Mouse (Mus musculus) neural tube, embryonic 12.5 days (tissue): ENCODE data around the gene Tmem116. TPM values are rescaled to one million over a fixed set of nuclear protein-coding genes. Genes with fewer than 3 reads are reported as not detected.
A peak's percentile ranks its signal among the peaks of the same experiment; 100 is the strongest.
"Not testable (repeated sequence)": the region's sequence is repeated elsewhere in the genome, so short reads cannot be mapped to it uniquely, and the experiment has no call there.

Experiments
- ATAC-seq: fragments of 200-750 bp; cut with Nextera tagmentation; 2 replicates; pipeline ENCODE4 v1.8.0; 2017; ENCODE audit warnings: low read depth, mild to moderate bottlenecking, moderate TSS enrichment, moderate library complexity; ENCODE audit not compliant: low FRiP score
- H3K27ac ChIP-seq: fragments of 300-500 bp; sonication (generic); 2 replicates; pipeline ENCODE4 v1.5.1; 2016
- H3K27me3 ChIP-seq: fragments of 300-500 bp; sonication (generic); replicated peaks from 2 replicates; pipeline ENCODE4 v1.6.1; 2016; ENCODE audit warnings: mild to moderate bottlenecking
- H3K36me3 ChIP-seq: fragments of 300-500 bp; sonication (generic); 2 replicates; pipeline ENCODE4 v1.6.1; 2016; ENCODE audit warnings: mild to moderate bottlenecking
- H3K4me1 ChIP-seq: fragments of 300-500 bp; sonication (generic); 2 replicates; pipeline ENCODE4 v1.6.1; 2016
- H3K4me2 ChIP-seq: fragments of 300-500 bp; sonication (generic); replicated peaks from 2 replicates; pipeline ENCODE4 v1.6.1; 2016; ENCODE audit warnings: mild to moderate bottlenecking
- H3K4me3 ChIP-seq: fragments of 300-500 bp; sonication (generic); 2 replicates; pipeline ENCODE4 v1.5.1; 2016
- H3K9ac ChIP-seq: fragments of 300-500 bp; sonication (generic); 2 replicates; pipeline ENCODE4 v1.6.1; 2016; ENCODE audit warnings: mild to moderate bottlenecking
- H3K9me3 ChIP-seq: fragments of 300-500 bp; sonication (generic); 2 replicates; pipeline ENCODE4 v1.6.1; 2016; ENCODE audit warnings: mild to moderate bottlenecking
- WGBS: fragments of 180-500 bp; shearing (Covaris S2); methylation state at CpG from one replicate; pipeline ENCODE4 v1.1.7; 2016; 5-methylcytosine and 5-hydroxymethylcytosine counted together
- polyA plus RNA-seq: library from polyadenylated mRNA; unstranded; fragments of >200 nt; fragmentation: Nextera tagmentation; extraction: Ambion mirVana; gene quantifications from 2 replicates; pipeline ENCODE4 v1.2.1, GENCODE M21; 2016

Gene Tmem116
- polyA plus RNA-seq, 1 experiment from 2014 or later: 1.7 TPM

DNA sequence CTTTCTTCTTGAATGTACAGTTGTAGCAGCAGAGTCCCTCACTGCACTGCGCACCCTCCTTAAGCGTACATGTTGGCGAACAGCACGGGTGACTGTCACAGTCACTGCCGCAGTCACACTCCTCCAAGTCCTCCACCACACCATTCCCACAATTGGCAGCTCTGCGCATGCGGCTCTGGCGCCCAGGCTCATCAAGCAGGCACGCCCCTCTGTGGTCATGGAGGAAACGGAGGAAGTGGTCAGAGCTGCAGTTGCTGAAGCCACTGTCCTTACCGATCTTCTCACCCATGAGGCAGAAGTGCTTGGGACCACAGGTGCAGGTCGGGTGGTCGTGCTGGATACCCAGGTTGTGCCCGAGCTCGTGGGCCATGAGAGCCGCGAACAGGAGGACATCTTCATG is 68.1 kb downstream of the Tmem116 start:
- not testable (repeated sequence) for H3K27ac ChIP-seq, H3K27me3 ChIP-seq, H3K9ac ChIP-seq, H3K4me1 ChIP-seq, ATAC-seq, H3K4me2 ChIP-seq, H3K9me3 ChIP-seq, H3K4me3 ChIP-seq
- WGBS: 94% methylated on average over 11 of the region's 17 CpGs
- peaks cover 47% of the 10 kb centered on the region for H3K36me3 ChIP-seq

GRCm38 (mm10) chr5:121525774-121526450 is 74.2 kb downstream of the Tmem116 start:
- H3K9me3 ChIP-seq: no peaks in the 10 kb centered on the region
- peaks cover 81% of the 10 kb centered on the region for H3K36me3 ChIP-seq
- ATAC-seq: no peak
- H3K4me1 ChIP-seq: no peaks in the 10 kb centered on the region
- no peak overlapping the region for H3K27ac ChIP-seq
- 93% methylated on average over 14 of the region's 14 CpGs for WGBS
- no peaks in the 10 kb centered on the region for H3K27me3 ChIP-seq
- no peak overlapping the region for H3K4me2 ChIP-seq
- H3K9ac ChIP-seq: no peak overlapping the region
- H3K4me3 ChIP-seq: no peak overlapping the region

DNA sequence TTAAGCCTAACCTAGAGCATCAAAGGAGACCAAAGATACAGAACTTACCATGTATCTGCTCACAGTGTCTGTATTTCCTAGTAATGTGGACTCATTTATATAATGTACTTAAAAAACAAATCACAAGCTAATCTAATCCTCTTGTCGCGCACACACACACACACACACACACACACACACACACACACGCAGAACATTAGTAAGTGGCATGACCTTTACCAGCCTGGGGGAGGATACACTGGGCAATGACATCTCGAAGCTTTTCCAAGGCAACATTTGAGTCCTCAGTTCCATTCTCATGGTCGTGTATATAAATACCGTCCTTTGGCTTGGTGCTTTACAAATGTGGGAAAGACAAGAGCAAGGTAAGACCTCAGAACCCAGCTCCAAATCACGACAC is 74.8 kb downstream of the Tmem116 start:
- WGBS: 90% methylated on average over 7 of the region's 7 CpGs
- no peak overlapping the region for H3K4me2 ChIP-seq
- H3K9me3 ChIP-seq: no peaks in the 10 kb centered on the region
- H3K9ac ChIP-seq: no peak overlapping the region
- no peak for ATAC-seq
- peaks cover 81% of the 10 kb centered on the region for H3K36me3 ChIP-seq
- no peak overlapping the region for H3K4me3 ChIP-seq
- H3K27ac ChIP-seq: no peak overlapping the region
- H3K4me1 ChIP-seq: no peaks in the 10 kb centered on the region
- no peaks in the 10 kb centered on the region for H3K27me3 ChIP-seq

DNA sequence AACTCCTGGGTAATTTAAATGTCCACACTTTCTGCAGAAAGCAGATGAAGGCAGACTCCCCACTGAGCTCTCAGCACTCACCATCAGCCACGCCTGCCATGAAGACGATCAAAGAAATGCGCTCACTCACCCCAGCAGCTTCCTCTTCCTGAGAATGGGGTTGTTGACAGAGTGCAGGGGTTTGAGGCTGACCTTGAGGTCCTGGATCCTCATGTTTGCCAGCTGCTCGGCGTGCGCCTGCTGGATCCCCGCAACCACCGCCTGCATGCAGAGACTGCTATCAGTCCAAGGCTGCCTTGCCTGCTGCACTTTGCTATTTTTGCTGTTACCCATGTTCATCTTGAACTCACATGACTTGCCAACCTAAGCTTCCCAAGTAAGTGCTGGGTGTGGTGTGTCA is 75.3 kb downstream of the Tmem116 start:
- no peaks in the 10 kb centered on the region for H3K27me3 ChIP-seq
- no peak overlapping the region for H3K4me2 ChIP-seq
- peaks cover 80% of the 10 kb centered on the region for H3K36me3 ChIP-seq
- no peak overlapping the region for H3K9ac ChIP-seq
- no peaks in the 10 kb centered on the region for H3K4me1 ChIP-seq
- ATAC-seq: no peak
- H3K4me3 ChIP-seq: no peak overlapping the region
- WGBS: 81% methylated on average over 8 of the region's 8 CpGs
- no peak overlapping the region for H3K27ac ChIP-seq
- no peaks in the 10 kb centered on the region for H3K9me3 ChIP-seq

GRCm38 (mm10) chr5:121534521-121534920 is 82.8 kb downstream of the Tmem116 start:
- H3K9me3 ChIP-seq: no peaks in the 10 kb centered on the region
- H3K27me3 ChIP-seq: no peaks in the 10 kb centered on the region
- H3K27ac ChIP-seq: no peak overlapping the region
- no peak for ATAC-seq
- 96% methylated on average over 5 of the region's 5 CpGs for WGBS
- H3K9ac ChIP-seq: no peak overlapping the region
- no peak overlapping the region for H3K4me3 ChIP-seq
- H3K36me3 ChIP-seq: peaks cover 79% of the 10 kb centered on the region
- no peak overlapping the region for H3K4me2 ChIP-seq
- no peaks in the 10 kb centered on the region for H3K4me1 ChIP-seq

DNA sequence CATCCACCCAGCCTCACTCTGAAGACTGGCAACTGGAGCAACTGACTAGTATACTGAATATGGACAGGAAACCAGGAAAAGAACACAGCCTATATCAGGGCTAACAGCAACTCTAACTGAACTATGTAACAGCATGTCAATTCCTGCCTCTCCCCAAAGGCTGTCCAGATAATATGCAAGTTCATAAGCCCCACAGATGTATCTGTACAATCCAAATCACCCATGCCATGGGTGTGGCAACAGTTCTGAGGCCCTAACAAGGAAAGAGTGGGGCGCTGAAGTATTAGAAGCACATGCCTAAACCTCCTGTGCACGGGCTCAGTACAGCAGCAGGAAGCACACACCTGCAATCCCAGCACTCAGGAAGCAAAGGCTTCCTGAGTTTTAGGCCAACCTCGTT is 83.4 kb downstream of the Tmem116 start:
- ATAC-seq: no peak
- Histone ChIP-seq H3K27ac (no peak overlapping the region), H3K9ac (no peak overlapping the region), H3K27me3 (no peaks in the 10 kb centered on the region), H3K4me3 (no peak overlapping the region), H3K4me1 (no peaks in the 10 kb centered on the region), H3K4me2 (no peak overlapping the region), H3K36me3 (peaks cover 73% of the 10 kb centered on the region), H3K9me3 (no peaks in the 10 kb centered on the region)
- WGBS: 95% methylated on average over 3 of the region's 3 CpGs

- Histone ChIP-seq H3K4me1 (no peaks in the 10 kb centered on the region), H3K27ac (no peak overlapping the region), H3K9ac (no peak overlapping the region), H3K9me3 (no peaks in the 10 kb centered on the region), H3K36me3 (peaks cover 57% of the 10 kb centered on the region), H3K4me3 (no peak overlapping the region), H3K27me3 (no peaks in the 10 kb centered on the region), H3K4me2 (no peak overlapping the region)
- ATAC-seq: no peak
- 63% methylated on average over 7 of the region's 7 CpGs for WGBS
Observed at GRCm38 (mm10) chr5:121536921-121537555, 85.3 kb downstream of the Tmem116 start.

DNA sequence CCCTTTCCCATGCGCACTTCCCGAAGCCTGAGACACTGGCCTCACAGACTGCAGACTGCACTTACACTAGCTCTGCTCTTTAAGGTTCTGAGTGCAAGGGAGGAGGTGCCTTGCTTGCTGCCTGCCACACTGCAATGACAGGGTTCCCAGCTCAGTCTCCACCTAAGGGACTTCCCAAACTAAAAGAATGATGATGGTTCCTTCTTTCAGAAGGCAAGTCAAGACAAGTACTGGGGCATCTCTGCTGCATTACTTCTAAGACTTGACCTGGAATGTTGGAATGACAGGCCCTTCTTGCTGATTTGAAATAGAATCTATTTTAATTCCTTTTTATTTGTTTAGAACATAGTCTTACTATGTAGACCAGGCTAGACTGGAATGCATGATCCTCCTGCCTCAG is 85.9 kb downstream of the Tmem116 start:
- Histone ChIP-seq H3K9me3 (no peaks in the 10 kb centered on the region), H3K4me2 (no peak overlapping the region), H3K27me3 (no peaks in the 10 kb centered on the region), H3K9ac (no peak overlapping the region), H3K4me1 (no peaks in the 10 kb centered on the region), H3K27ac (no peak overlapping the region), H3K36me3 (peaks cover 52% of the 10 kb centered on the region), H3K4me3 (no peak overlapping the region)
- 86% methylated on average over 2 of the region's 2 CpGs for WGBS
- no peak for ATAC-seq

DNA sequence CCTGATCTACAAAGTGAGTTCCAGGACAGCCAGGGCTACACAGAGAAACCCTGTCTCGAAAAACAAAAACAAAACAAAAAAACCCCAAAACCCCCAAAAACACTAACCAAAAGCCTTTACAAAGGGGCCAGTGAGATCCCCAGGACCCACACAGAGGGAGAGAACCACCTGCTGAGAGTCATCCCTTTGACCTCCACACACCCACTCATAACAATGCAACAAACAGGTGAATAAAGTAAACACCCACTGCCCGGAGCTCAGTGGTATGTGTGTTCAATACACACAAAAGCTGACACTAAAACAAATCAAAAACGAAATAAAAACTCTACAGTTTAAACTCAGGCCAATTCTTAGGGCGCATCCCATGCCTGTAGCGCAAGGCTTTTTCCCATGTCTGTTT is 88.4 kb downstream of the Tmem116 start:
- WGBS: 92% methylated on average over 5 of the region's 5 CpGs
- H3K27me3 ChIP-seq: no peaks in the 10 kb centered on the region
- H3K36me3 ChIP-seq: peaks cover 30% of the 10 kb centered on the region
- H3K4me3 ChIP-seq: no peak overlapping the region
- H3K27ac ChIP-seq: no peak overlapping the region
- H3K4me2 ChIP-seq: no peak overlapping the region
- peaks cover 19% of the 10 kb centered on the region for H3K4me1 ChIP-seq
- no peak for ATAC-seq
- H3K9ac ChIP-seq: no peak overlapping the region
- H3K9me3 ChIP-seq: no peaks in the 10 kb centered on the region

DNA sequence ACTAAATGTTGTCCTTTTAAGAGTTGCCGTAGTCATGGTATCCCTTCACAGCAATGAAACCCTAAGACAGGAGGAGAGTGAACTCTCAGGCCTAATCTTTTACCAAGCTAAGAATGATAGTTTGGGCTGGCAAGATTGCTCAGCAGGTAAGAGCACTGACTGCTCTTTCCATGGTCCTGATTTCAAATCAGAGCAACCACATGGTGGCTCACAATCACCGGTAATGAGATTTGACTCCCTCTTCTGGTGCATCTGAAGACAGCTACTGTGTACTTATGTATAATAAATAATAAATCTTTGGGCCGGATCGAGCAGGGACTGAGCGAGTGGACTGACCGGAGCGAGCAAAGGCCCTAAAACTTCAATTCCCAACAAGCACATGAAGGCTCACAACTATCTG is 89.5 kb downstream of the Tmem116 start:
- Histone ChIP-seq H3K4me1 (peaks cover 19% of the 10 kb centered on the region), H3K9ac (no peak overlapping the region), H3K4me3 (no peak overlapping the region), H3K4me2 (no peak overlapping the region), H3K9me3 (no peaks in the 10 kb centered on the region), H3K27ac (no peak overlapping the region), H3K27me3 (no peaks in the 10 kb centered on the region), H3K36me3 (peaks cover 18% of the 10 kb centered on the region)
- 91% methylated on average over 7 of the region's 7 CpGs for WGBS
- no peak for ATAC-seq

DNA sequence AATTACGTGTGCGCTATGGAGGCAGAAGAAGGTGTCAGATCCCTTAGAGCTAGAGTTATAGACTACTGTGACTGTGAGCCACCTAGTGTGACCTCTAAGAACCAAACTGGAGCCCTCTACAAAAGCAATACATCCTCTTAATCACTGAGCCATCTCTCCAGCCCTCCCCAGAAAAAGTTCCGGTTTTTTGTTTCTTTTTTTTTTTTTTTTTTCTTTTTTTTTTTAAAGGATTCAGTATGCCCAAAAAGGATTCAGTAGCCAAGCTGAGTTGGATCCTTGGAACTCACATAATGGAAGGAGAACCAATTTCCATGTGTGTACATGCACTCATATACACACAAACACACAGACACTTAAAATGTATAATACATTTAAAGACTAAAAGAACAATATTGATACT is 91.7 kb downstream of the Tmem116 start:
- Histone ChIP-seq H3K4me2 (peak overlapping the region; percentile 91; the same call in 1 of the 2 replicates), H3K4me1 (peaks cover 23% of the 10 kb centered on the region), H3K36me3 (peaks cover 5% of the 10 kb centered on the region; the same call in 1 of the 2 replicates), H3K4me3 (no peak overlapping the region), H3K27ac (no peak overlapping the region), H3K27me3 (no peaks in the 10 kb centered on the region), H3K9ac (no peak overlapping the region), H3K9me3 (no peaks in the 10 kb centered on the region)
- no peak for ATAC-seq
- 86% methylated on average over 3 of the region's 3 CpGs for WGBS

DNA sequence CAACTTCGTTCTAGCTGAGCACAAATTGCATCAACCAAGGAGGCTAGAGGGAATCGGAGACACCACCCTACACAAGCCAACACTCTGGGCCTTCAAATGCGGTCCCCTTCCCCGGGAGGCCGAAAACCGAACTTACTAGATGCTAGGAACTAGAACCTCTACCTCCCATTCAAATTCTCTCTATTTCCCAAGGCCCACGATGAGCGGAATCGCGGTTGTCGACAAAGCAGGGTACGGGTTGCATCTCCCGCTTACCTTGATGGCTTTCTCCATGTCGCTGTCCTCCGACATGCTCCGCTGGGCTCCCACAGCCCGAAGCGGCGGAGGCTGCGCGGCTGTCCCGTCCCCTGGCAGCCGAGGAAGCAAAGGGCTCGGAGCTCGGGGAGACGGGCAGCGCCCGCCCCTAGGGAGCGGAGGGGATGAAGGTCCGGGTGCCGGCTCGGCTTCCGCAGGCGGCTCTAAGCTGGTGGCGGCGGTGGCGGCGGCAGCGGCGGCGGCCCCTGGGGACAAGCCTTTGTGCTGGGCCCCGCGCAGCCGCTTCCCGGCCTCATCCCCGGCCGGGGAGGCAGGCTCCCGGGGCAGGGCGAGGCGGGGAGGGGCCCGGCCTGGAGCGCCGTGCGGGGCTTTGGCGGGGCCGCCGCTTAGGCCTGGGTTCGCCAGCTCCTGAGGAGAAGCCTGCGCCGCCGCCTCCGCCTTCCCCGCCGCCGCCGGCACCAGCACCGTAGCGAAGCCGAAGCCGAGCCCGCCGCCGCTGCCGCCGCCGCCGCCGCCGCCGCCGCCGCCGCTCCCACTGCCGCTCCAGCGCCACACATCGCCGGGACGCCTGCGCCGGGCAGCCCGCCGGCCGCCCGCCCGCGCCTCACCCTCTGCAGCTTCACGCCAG is 93.5 kb downstream of the Tmem116 start, which contains the start of the genes Adam1a and Gm42878:
TSS of gene Adam1a (minus strand) at position 573 of the 883 bp plus-strand sequence.
TSS of gene Gm42878 (minus strand) at position 573 of the 883 bp plus-strand sequence.
- peaks cover 23% of the 10 kb centered on the region for H3K4me1 ChIP-seq
- H3K36me3 ChIP-seq: no peaks in the 10 kb centered on the region
- no peaks in the 10 kb centered on the region for H3K9me3 ChIP-seq
- peak within 1 kb of the TSS; percentile 98 for H3K9ac ChIP-seq
- H3K4me3 ChIP-seq: peak within 1 kb of the TSS; percentile 99
- ATAC-seq: peak; percentile 80
- H3K27me3 ChIP-seq: no peaks in the 10 kb centered on the region
- 1% methylated on average over 71 of the region's 97 CpGs for WGBS
- peak within 1 kb of the TSS; percentile 93 for H3K27ac ChIP-seq
- peak within 1 kb of the TSS; percentile 91 for H3K4me2 ChIP-seq
